Mouse (Mus musculus): ENCODE data around the gene Smg1.

GRCm38 (mm10) chr7:118274169-118274568 lies 30.7 kb upstream of the Smg1 start:
- no peak for TF ChIP-seq CTCF (conservative IDR thresholded peaks at IDR 0.05 in 1 of 2, IDR thresholded peaks at IDR 0.05 in 1 of 2; ENCODE audit: low read depth in 2 of 2, low read length in 2 of 2)
- no peak for TF ChIP-seq POLR2AphosphoS2 (IDR thresholded peaks at IDR 0.05; ENCODE audit: low read depth, low read length)
- no peak for TF ChIP-seq ELF1 (IDR thresholded peaks at IDR 0.05; ENCODE audit: low read depth, low read length)
- no peak for TF ChIP-seq NELFE (IDR thresholded peaks at IDR 0.05; ENCODE audit: low read depth, low read length)
- no peak for TF ChIP-seq POLR2A (IDR thresholded peaks at IDR 0.05; ENCODE audit: low read depth, low read length)
- TF ChIP-seq RAD21 (IDR thresholded peaks at IDR 0.05; ENCODE audit: low read depth, low read length) = no peak
- TF ChIP-seq RCOR1 (conservative IDR thresholded peaks at IDR 0.05; ENCODE audit: low read depth, low read length) = no peak
- no peak for TF ChIP-seq TCF12 (IDR thresholded peaks at IDR 0.05; ENCODE audit: low read depth, low read length)
- no peak for TF ChIP-seq USF1 (IDR thresholded peaks at IDR 0.05; ENCODE audit: low read depth, low read length)
- no peak for TF ChIP-seq SMC3 (IDR thresholded peaks at IDR 0.05; ENCODE audit: low read depth, low read length)
- no peak for TF ChIP-seq TBP (conservative IDR thresholded peaks at IDR 0.05; ENCODE audit: low read depth, low read length)
- TF ChIP-seq KAT2A (IDR thresholded peaks at IDR 0.05; ENCODE audit: insufficient replicate concordance, low read length) = no peak
- no peak for TF ChIP-seq NRF1 (IDR thresholded peaks at IDR 0.05; ENCODE audit: low read depth, low read length)
